Mouse (Mus musculus) CH12F3 (cell line): ENCODE measurements at regions not wholly inside any gene's neighbourhood (a gene's known extent, or its start where the extent isn't known, plus 50 kb on each side); places are given as distances from the start of the nearest gene placed in this dataset.

Experiments
- in situ Hi-C: fragments of 300-500 bp; cut with MboI; formaldehyde crosslinking; loops from 2 replicates; pipeline ENCODE4 v1.14.3; 2020; ENCODE audit warnings: low sequenced_read_pairs

GRCm38 (mm10) chr14:62166596-62166995 lies 125.8 kb upstream of the Rnaseh2b start:
- in situ Hi-C loops: no loop called here

GRCm38 (mm10) chr14:62167090-62167489 lies 125.3 kb upstream of the Rnaseh2b start:
- in situ Hi-C loops: no loop called here

GRCm38 (mm10) chr14:62168711-62169110 lies 123.7 kb upstream of the Rnaseh2b start:
- in situ Hi-C loops: no loop called here

- in situ Hi-C loops: no loop called here
Measured at GRCm38 (mm10) chr14:62170385-62170784, 122.0 kb upstream of the Rnaseh2b start.

GRCm38 (mm10) chr14:62171256-62172047 lies 120.9 kb upstream of the Rnaseh2b start:
- in situ Hi-C loops: no loop called here

GRCm38 (mm10) chr14:62173835-62174530 lies 118.4 kb upstream of the Rnaseh2b start:
- in situ Hi-C loops: no loop called here

- in situ Hi-C loops: no loop called here
Measured at GRCm38 (mm10) chr14:62175384-62176048, 116.9 kb upstream of the Rnaseh2b start.

GRCm38 (mm10) chr14:62177509-62177908 lies 114.9 kb upstream of the Rnaseh2b start:
- in situ Hi-C loops: no loop called here

- in situ Hi-C loops: no loop called here
Measured at GRCm38 (mm10) chr14:62187360-62187759, 105.0 kb upstream of the Rnaseh2b start.

- in situ Hi-C loops: no loop called here
Measured at GRCm38 (mm10) chr14:62188147-62188885, 104.1 kb upstream of the Rnaseh2b start.

GRCm38 (mm10) chr14:62191624-62192023 lies 100.8 kb upstream of the Rnaseh2b start:
- in situ Hi-C loops: no loop called here

- in situ Hi-C loops: no loop called here
Measured at GRCm38 (mm10) chr14:62192814-62193213, 99.6 kb upstream of the Rnaseh2b start.

GRCm38 (mm10) chr14:62193371-62193770 lies 99.0 kb upstream of the Rnaseh2b start:
- in situ Hi-C loops: no loop called here

- in situ Hi-C loops: no loop called here
Measured at GRCm38 (mm10) chr14:62196776-62197175, 95.6 kb upstream of the Rnaseh2b start.

GRCm38 (mm10) chr14:62198476-62199190 lies 93.8 kb upstream of the Rnaseh2b start:
- in situ Hi-C loops: no loop called here

GRCm38 (mm10) chr14:62215071-62215470 lies 77.3 kb upstream of the Rnaseh2b start:
- in situ Hi-C loops: no loop called here

- in situ Hi-C loops: no loop called here
Measured at GRCm38 (mm10) chr14:62216995-62217394, 75.4 kb upstream of the Rnaseh2b start.

GRCm38 (mm10) chr14:62217971-62218370 lies 74.4 kb upstream of the Rnaseh2b start:
- in situ Hi-C loops: no loop called here

GRCm38 (mm10) chr14:62218716-62219115 lies 73.7 kb upstream of the Rnaseh2b start:
- in situ Hi-C loops: no loop called here

- in situ Hi-C loops: no loop called here
Measured at GRCm38 (mm10) chr14:62220770-62221169, 71.6 kb upstream of the Rnaseh2b start.
